Mouse (Mus musculus) lung, embryonic 16.5 days (tissue): ENCODE measurements around the gene Nipsnap3a. TPM values are rescaled to one million over a fixed set of nuclear protein-coding genes. Genes with fewer than 3 reads are reported as not detected.
A peak's percentile ranks its signal among the peaks of the same experiment; 100 is the strongest.

Source experiments
- ATAC-seq: fragments of 200-750 bp; cut with Nextera tagmentation; 2 replicates; pipeline ENCODE4 v1.8.0; 2017; ENCODE audit warnings: low read depth, mild to moderate bottlenecking, moderate library complexity
- H3K27ac ChIP-seq: fragments of 300-500 bp; sonication (generic); 2 replicates; pipeline ENCODE4 v1.5.1; 2014; ENCODE audit warnings: mild to moderate bottlenecking, control low read depth, low read length
- H3K27me3 ChIP-seq: fragments of 300-500 bp; sonication (generic); 2 replicates; pipeline ENCODE4 v1.6.1; 2014; ENCODE audit warnings: low read depth, low read length, mixed read lengths; ENCODE audit not compliant: control insufficient read depth, insufficient read depth
- H3K36me3 ChIP-seq: fragments of 300-500 bp; sonication (generic); 2 replicates; pipeline ENCODE4 v1.6.1; 2014; ENCODE audit warnings: low read length; ENCODE audit not compliant: control insufficient read depth, insufficient read depth
- H3K4me1 ChIP-seq: fragments of 300-500 bp; sonication (generic); replicated peaks from 2 replicates; pipeline ENCODE4 v1.6.1; 2014; ENCODE audit warnings: low read length, mixed read lengths; ENCODE audit not compliant: control insufficient read depth, insufficient read depth
- H3K4me2 ChIP-seq: fragments of 300-500 bp; sonication (generic); 2 replicates; pipeline ENCODE4 v1.6.1; 2014; ENCODE audit warnings: low read depth, low read length, control low read depth
- H3K4me3 ChIP-seq: fragments of 300-500 bp; sonication (generic); 2 replicates; pipeline ENCODE4 v1.5.1; 2014; ENCODE audit warnings: mild to moderate bottlenecking, low read length, control low read depth
- H3K9ac ChIP-seq: fragments of 300-500 bp; sonication (generic); 2 replicates; pipeline ENCODE4 v1.6.1; 2014; ENCODE audit warnings: low read length, control low read depth
- H3K9me3 ChIP-seq: fragments of 300-500 bp; sonication (generic); 2 replicates; pipeline ENCODE4 v1.6.1; 2016; ENCODE audit warnings: low read length; ENCODE audit not compliant: control insufficient read depth
- WGBS: fragments of 180-500 bp; shearing (Covaris S2); extraction: QIAGEN DNeasy Blood & Tissue Kit; methylation state at CpG from one replicate; pipeline ENCODE4 v1.1.7; 2014; 5-methylcytosine and 5-hydroxymethylcytosine counted together
- polyA plus RNA-seq: library from polyadenylated mRNA; unstranded; fragments of >200 nt; fragmentation: Nextera tagmentation; extraction: Ambion mirVana; gene quantifications from 2 replicates; pipeline ENCODE4 v1.2.1, GENCODE M21; 2015

The Nipsnap3a gene
- polyA plus RNA-seq: not detected in 2 replicates

- Histone ChIP-seq H3K9ac (no peak within 1 kb of the TSS), H3K4me3 (0 out of 2 replicates have a peak within 1 kb of the TSS, but pooled peaks have one; percentile 1), H3K36me3 (no peaks in the 10 kb centered on the region), H3K4me2 (peak within 1 kb of the TSS; percentile 31), H3K27me3 (no peaks in the 10 kb centered on the region), H3K9me3 (no peaks in the 10 kb centered on the region), H3K27ac (no peak within 1 kb of the TSS), H3K4me1 (peaks cover 4% of the 10 kb centered on the region; the same call in 1 of the 2 replicates)
- peak; percentile 57 for ATAC-seq
- WGBS: 25% methylated on average over 12 of the region's 12 CpGs
These were observed at the start of gene Nipsnap3a for GRCm38 (mm10) chr4:52989248-52989647. Gene Nipsnap3a (plus strand): TSS chr4:52989272.

GRCm38 (mm10) chr4:52946665-52947064 lies 42.4 kb upstream of the Nipsnap3a start:
- H3K9ac ChIP-seq: no peak overlapping the region
- H3K27ac ChIP-seq: no peak overlapping the region
- H3K4me3 ChIP-seq: no peak overlapping the region
- no peaks in the 10 kb centered on the region for H3K9me3 ChIP-seq
- no peaks in the 10 kb centered on the region for H3K4me1 ChIP-seq
- no peak overlapping the region for H3K4me2 ChIP-seq
- H3K27me3 ChIP-seq: no peaks in the 10 kb centered on the region
- no peaks in the 10 kb centered on the region for H3K36me3 ChIP-seq
- no peak for ATAC-seq

- Histone ChIP-seq H3K27me3 (no peaks in the 10 kb centered on the region), H3K27ac (no peak overlapping the region), H3K9ac (no peak overlapping the region), H3K36me3 (no peaks in the 10 kb centered on the region), H3K4me1 (no peaks in the 10 kb centered on the region), H3K4me3 (no peak overlapping the region), H3K9me3 (no peaks in the 10 kb centered on the region), H3K4me2 (no peak overlapping the region)
- no peak for ATAC-seq
- WGBS: 72% methylated on average over 2 of the region's 2 CpGs
These were observed 40.1 kb upstream of the Nipsnap3a start for GRCm38 (mm10) chr4:52949005-52949404.

GRCm38 (mm10) chr4:52958693-52959092 lies 30.4 kb upstream of the Nipsnap3a start:
- ATAC-seq: peak; percentile 65
- 32% methylated on average over 4 of the region's 4 CpGs for WGBS
- no peaks in the 10 kb centered on the region for H3K4me1 ChIP-seq

GRCm38 (mm10) chr4:52964247-52964646 lies 24.8 kb upstream of the Nipsnap3a start, which contains the start of gene Olfr270:
Gene Olfr270 (plus strand): TSS chr4:52964547.
- no peak for ATAC-seq
- Histone ChIP-seq H3K4me2 (no peak within 1 kb of the TSS), H3K4me1 (no peaks in the 10 kb centered on the region)

More at GRCm38 (mm10) chr4:52958693-52959092, 30.4 kb upstream of the Nipsnap3a start:
- Histone ChIP-seq H3K4me2 (no peak overlapping the region), H3K4me3 (no peak overlapping the region), H3K27ac (no peak overlapping the region), H3K36me3 (no peaks in the 10 kb centered on the region), H3K9me3 (no peaks in the 10 kb centered on the region), H3K9ac (no peak overlapping the region), H3K27me3 (no peaks in the 10 kb centered on the region)

GRCm38 (mm10) chr4:52985216-52985615 lies 3.9 kb upstream of the Nipsnap3a start:
- no peak for ATAC-seq
- 55% methylated on average over 2 of the region's 2 CpGs for WGBS
- no peaks in the 10 kb centered on the region for H3K36me3 ChIP-seq

More at GRCm38 (mm10) chr4:52964247-52964646, 24.8 kb upstream of the Nipsnap3a start, which contains the start of gene Olfr270:
- H3K27ac ChIP-seq: no peak within 1 kb of the TSS
- H3K36me3 ChIP-seq: no peaks in the 10 kb centered on the region
- H3K4me3 ChIP-seq: no peak within 1 kb of the TSS
- no peaks in the 10 kb centered on the region for H3K27me3 ChIP-seq
- H3K9me3 ChIP-seq: no peaks in the 10 kb centered on the region
- no peak within 1 kb of the TSS for H3K9ac ChIP-seq

GRCm38 (mm10) chr4:52986266-52986665 lies 2.8 kb upstream of the Nipsnap3a start:
- Histone ChIP-seq H3K27me3 (no peaks in the 10 kb centered on the region), H3K4me3 (no peak overlapping the region), H3K36me3 (no peaks in the 10 kb centered on the region), H3K9me3 (no peaks in the 10 kb centered on the region), H3K4me2 (no peak overlapping the region), H3K9ac (no peak overlapping the region), H3K27ac (no peak overlapping the region), H3K4me1 (peaks cover 4% of the 10 kb centered on the region; the same call in 1 of the 2 replicates)
- 87% methylated on average over 2 of the region's 2 CpGs for WGBS
- ATAC-seq: no peak

More at GRCm38 (mm10) chr4:52985216-52985615, 3.9 kb upstream of the Nipsnap3a start:
- Histone ChIP-seq H3K27ac (no peak overlapping the region), H3K4me2 (no peak overlapping the region), H3K4me3 (no peak overlapping the region), H3K9ac (no peak overlapping the region), H3K4me1 (peaks cover 4% of the 10 kb centered on the region; the same call in 1 of the 2 replicates), H3K27me3 (no peaks in the 10 kb centered on the region), H3K9me3 (no peaks in the 10 kb centered on the region)

GRCm38 (mm10) chr4:52999449-52999848 lies 10.4 kb downstream of the Nipsnap3a start:
- no peak overlapping the region for H3K4me2 ChIP-seq
- H3K4me3 ChIP-seq: no peak overlapping the region
- no peak overlapping the region for H3K27ac ChIP-seq
- no peaks in the 10 kb centered on the region for H3K9me3 ChIP-seq
- ATAC-seq: no peak
- H3K36me3 ChIP-seq: no peaks in the 10 kb centered on the region
- no peaks in the 10 kb centered on the region for H3K27me3 ChIP-seq
- H3K4me1 ChIP-seq: no peaks in the 10 kb centered on the region
- WGBS: 89% methylated on average over 6 of the region's 6 CpGs
- no peak overlapping the region for H3K9ac ChIP-seq

- WGBS: 76% methylated on average over 8 of the region's 8 CpGs
- Histone ChIP-seq H3K27me3 (no peaks in the 10 kb centered on the region), H3K4me1 (no peaks in the 10 kb centered on the region), H3K36me3 (no peaks in the 10 kb centered on the region), H3K9me3 (no peaks in the 10 kb centered on the region), H3K9ac (no peak overlapping the region), H3K4me3 (no peak overlapping the region), H3K27ac (no peak overlapping the region), H3K4me2 (no peak overlapping the region)
- no peak for ATAC-seq
These were observed 11.1 kb downstream of the Nipsnap3a start for GRCm38 (mm10) chr4:53000154-53000553.

GRCm38 (mm10) chr4:53009183-53009582 lies 20.1 kb downstream of the Nipsnap3a start:
- H3K4me1 ChIP-seq: peaks cover 5% of the 10 kb centered on the region
- 61% methylated on average over 4 of the region's 4 CpGs for WGBS
- no peaks in the 10 kb centered on the region for H3K27me3 ChIP-seq
- H3K36me3 ChIP-seq: no peaks in the 10 kb centered on the region
- no peak overlapping the region for H3K27ac ChIP-seq
- H3K4me2 ChIP-seq: no peak overlapping the region
- ATAC-seq: no peak
- no peaks in the 10 kb centered on the region for H3K9me3 ChIP-seq
- no peak overlapping the region for H3K9ac ChIP-seq
- no peak overlapping the region for H3K4me3 ChIP-seq
